Mouse (Mus musculus) spleen, postnatal 14 days (tissue): ENCODE results near the gene Smap2.

Experiments used
- DNase-seq, 2 experiments: peaks; one replicate each; pipeline ENCODE4 v3.0.0; 2021 to 2022; ENCODE audit warnings: low spot score in 2 of 2

The Smap2 gene

GRCm38 (mm10) chr4:120978221-120978620 lies 38.8 kb downstream of the Smap2 start:
- DNase-seq, result no peak

- DNase-seq, result no peak
Measured at GRCm38 (mm10) chr4:120975428-120975734, 41.7 kb downstream of the Smap2 start.

GRCm38 (mm10) chr4:120974711-120975427 lies 42.2 kb downstream of the Smap2 start:
- DNase-seq, result no peak

GRCm38 (mm10) chr4:120971842-120972241 lies 45.2 kb downstream of the Smap2 start:
- DNase-seq, result no peak

GRCm38 (mm10) chr4:120969382-120970146 lies 47.5 kb downstream of the Smap2 start:
- no peak for DNase-seq

GRCm38 (mm10) chr4:120968486-120968885 lies 48.6 kb downstream of the Smap2 start:
- DNase-seq, result no peak

- DNase-seq, result no peak
Measured at GRCm38 (mm10) chr4:120955586-120955985, 61.5 kb downstream of the Smap2 start.

GRCm38 (mm10) chr4:120953667-120954066 lies 63.4 kb downstream of the Smap2 start:
- no peak for DNase-seq

- no peak for DNase-seq
Measured at GRCm38 (mm10) chr4:120953038-120953437, 64.0 kb downstream of the Smap2 start.

GRCm38 (mm10) chr4:120952163-120952562 lies 64.9 kb downstream of the Smap2 start:
- DNase-seq, result no peak

- peak; percentile 84 to 86 for DNase-seq
Measured at GRCm38 (mm10) chr4:120951428-120951973, 65.5 kb downstream of the Smap2 start, which contains the start of gene Zfp69. TSS of gene Zfp69 (minus strand) at chr4:120951699.

- no peak for DNase-seq
Measured at GRCm38 (mm10) chr4:120950763-120951427, 66.2 kb downstream of the Smap2 start.

GRCm38 (mm10) chr4:120948938-120949337 lies 68.1 kb downstream of the Smap2 start:
- DNase-seq, result no peak

- no peak for DNase-seq
Measured at GRCm38 (mm10) chr4:120935006-120935405, 82.0 kb downstream of the Smap2 start.

- DNase-seq, result no peak
Measured at GRCm38 (mm10) chr4:120930736-120931135, 86.3 kb downstream of the Smap2 start.

GRCm38 (mm10) chr4:120928686-120929085 lies 88.4 kb downstream of the Smap2 start:
- DNase-seq, result no peak

GRCm38 (mm10) chr4:120925386-120925785 lies 91.7 kb downstream of the Smap2 start:
- DNase-seq, result no peak

GRCm38 (mm10) chr4:120924554-120925299 lies 92.3 kb downstream of the Smap2 start, which contains the start of gene Exo5:
TSS of gene Exo5 (minus strand) at chr4:120925017.
- DNase-seq, result peak; percentile 74 to 89

GRCm38 (mm10) chr4:120921461-120921860 lies 95.6 kb downstream of the Smap2 start:
- DNase-seq, result no peak
